In genomic region chr16:84834745-84835440, GRCm38 (mm10) we compare ENCODE assay signal across 8 mouse cellular contexts. TPM values are rescaled to one million over a fixed set of nuclear protein-coding genes. Genes with fewer than 3 reads are reported as not detected.
A peak's percentile ranks its signal among the peaks of the same experiment; 100 is the strongest.
DNase-seq lines count a peak whose midpoint lies in the region; ATAC-seq and TF ChIP-seq lines count a peak whose summit lies in the region.

Gene Gabpa (plus strand): TSS chr16:84834925.

- H3K36me3 ChIP-seq in CH12.LX (replicated peaks in 1 of 2; ENCODE audit: control insufficient read depth in 1 of 2, insufficient read depth in 1 of 2, low read length in 1 of 2) = peaks cover 29 to 57% of the 10 kb centered on the region in 2 experiments
- peaks cover 5% of the 10 kb centered on the region; the same call in 1 of the 2 replicates for H3K36me3 ChIP-seq in forebrain, embryonic 11.5 days (ENCODE audit: control insufficient read depth, insufficient read depth, low read length)
- H3K36me3 ChIP-seq in heart, embryonic 16.5 days (ENCODE audit: control insufficient read depth, insufficient read depth) = peaks cover 29% of the 10 kb centered on the region
- H3K36me3 ChIP-seq in liver, embryonic 15.5 days (replicated peaks) = peaks cover 40% of the 10 kb centered on the region
- peaks cover 16% of the 10 kb centered on the region for H3K36me3 ChIP-seq in neural tube, embryonic 12.5 days

- WGBS in forebrain, embryonic 11.5 days = under 1% methylated on average over 52 of the region's 52 CpGs
- WGBS in heart, embryonic 16.5 days = under 1% methylated on average over 52 of the region's 52 CpGs
- under 1% methylated on average over 52 of the region's 52 CpGs for WGBS in liver, embryonic 15.5 days (ENCODE audit: insufficient replicate concordance)
- under 1% methylated on average over 52 of the region's 52 CpGs for WGBS in neural tube, embryonic 12.5 days

- in situ Hi-C loops in CH12.LX (cut with MboI; ENCODE audit: low pct_ligation_motif_present, low pct_unique_long_range_greater_than_20kb, low sequenced_read_pairs) = loop anchor here (10.0 to 25.0 kb wide), 2 partner anchors 100 to 248 kb away; partner anchors contain the start of gene Mrpl39

- no peak for TF ChIP-seq EP300 in CH12.LX (IDR thresholded peaks at IDR 0.05; ENCODE audit: low read length)

- H3K27me3 ChIP-seq in CH12.LX (replicated peaks) = no peaks in the 10 kb centered on the region
- H3K27me3 ChIP-seq in forebrain, embryonic 11.5 days (ENCODE audit: control insufficient read depth, insufficient read depth, low read length) = no peaks in the 10 kb centered on the region
- no peaks in the 10 kb centered on the region for H3K27me3 ChIP-seq in heart, embryonic 16.5 days (ENCODE audit: control insufficient read depth, insufficient read depth, low read length)
- no peaks in the 10 kb centered on the region for H3K27me3 ChIP-seq in liver, embryonic 15.5 days
- no peaks in the 10 kb centered on the region for H3K27me3 ChIP-seq in neural tube, embryonic 12.5 days (replicated peaks)

- DNase-seq in CH12.LX (ENCODE audit: extremely low read depth) = peak; percentile 100
- DNase-seq in c-Kit-positive CD71-positive TER-119-negative erythroid progenitor cells, embryonic 14.5 days (ENCODE audit: low read depth) = peak; percentile 89
- DNase-seq in forebrain, embryonic 11.5 days (ENCODE audit: low spot score) = peak; percentile 94
- DNase-seq in kidney, postnatal 36 days = peak; percentile 95 to 96
- DNase-seq in telencephalon, adult 2 months (ENCODE audit: low read depth, low spot score) = peak; percentile 99

- peak; percentile 83 for TF ChIP-seq POLR2A in CH12.LX (IDR thresholded peaks at IDR 0.05; ENCODE audit: low read depth, low read length)

- H3K27ac ChIP-seq in CH12.LX (ENCODE audit: insufficient read depth, low read depth) = peak within 1 kb of the TSS; percentile 85
- peak within 1 kb of the TSS; percentile 95 for H3K27ac ChIP-seq in forebrain, embryonic 11.5 days (ENCODE audit: low read depth, low read length)
- peak within 1 kb of the TSS; percentile 100 for H3K27ac ChIP-seq in heart, embryonic 16.5 days (ENCODE audit: low read length)
- peak within 1 kb of the TSS; percentile 94 for H3K27ac ChIP-seq in liver, embryonic 15.5 days (replicated peaks)
- peak within 1 kb of the TSS; percentile 96 for H3K27ac ChIP-seq in neural tube, embryonic 12.5 days

- H3K4me3 ChIP-seq in CH12.LX (replicated peaks in 1 of 3; ENCODE audit: low read depth in 2 of 3, low read length in 2 of 3, poor library complexity in 1 of 3) = peak within 1 kb of the TSS; percentile 77 to 89 (median 87)
- H3K4me3 ChIP-seq in forebrain, embryonic 11.5 days (ENCODE audit: low read depth, low read length) = peak within 1 kb of the TSS; percentile 92
- H3K4me3 ChIP-seq in heart, embryonic 16.5 days (ENCODE audit: low read length) = peak within 1 kb of the TSS; percentile 99
- H3K4me3 ChIP-seq in liver, embryonic 15.5 days (replicated peaks) = peak within 1 kb of the TSS; percentile 97
- peak within 1 kb of the TSS; percentile 91 for H3K4me3 ChIP-seq in neural tube, embryonic 12.5 days

- no peak for TF ChIP-seq CTCF in CH12.LX (conservative IDR thresholded peaks at IDR 0.05 in 1 of 2, IDR thresholded peaks at IDR 0.05 in 1 of 2; ENCODE audit: low read depth in 2 of 2, low read length in 2 of 2)

- no peaks in the 10 kb centered on the region for H3K9me3 ChIP-seq in CH12.LX (replicated peaks; ENCODE audit: low read length)
- no peaks in the 10 kb centered on the region for H3K9me3 ChIP-seq in forebrain, embryonic 11.5 days (ENCODE audit: control insufficient read depth, low read length)
- H3K9me3 ChIP-seq in heart, embryonic 16.5 days (replicated peaks; ENCODE audit: control insufficient read depth, low read length) = no peaks in the 10 kb centered on the region
- H3K9me3 ChIP-seq in liver, embryonic 15.5 days (replicated peaks) = no peaks in the 10 kb centered on the region
- H3K9me3 ChIP-seq in neural tube, embryonic 12.5 days = no peaks in the 10 kb centered on the region

- H3K4me2 ChIP-seq in CH12.LX (ENCODE audit: insufficient read depth, low read depth, poor library complexity, severe bottlenecking) = peak within 1 kb of the TSS; percentile 76
- peak within 1 kb of the TSS; percentile 78 for H3K4me2 ChIP-seq in forebrain, embryonic 11.5 days (ENCODE audit: low read depth, low read length, severe bottlenecking)
- H3K4me2 ChIP-seq in heart, embryonic 16.5 days (ENCODE audit: low read depth, low read length) = peak within 1 kb of the TSS; percentile 89
- peak within 1 kb of the TSS; percentile 73 for H3K4me2 ChIP-seq in liver, embryonic 15.5 days
- H3K4me2 ChIP-seq in neural tube, embryonic 12.5 days (replicated peaks) = peak within 1 kb of the TSS; percentile 84

- H3K9ac ChIP-seq in CH12.LX (ENCODE audit: insufficient read depth, low read depth) = peak within 1 kb of the TSS; percentile 98
- H3K9ac ChIP-seq in forebrain, embryonic 11.5 days (ENCODE audit: low read length) = peak within 1 kb of the TSS; percentile 98
- peak within 1 kb of the TSS; percentile 100 for H3K9ac ChIP-seq in heart, embryonic 16.5 days (ENCODE audit: low read length)
- H3K9ac ChIP-seq in liver, embryonic 15.5 days = peak within 1 kb of the TSS; percentile 94
- peak within 1 kb of the TSS; percentile 98 for H3K9ac ChIP-seq in neural tube, embryonic 12.5 days

- no peak for TF ChIP-seq RAD21 in CH12.LX (IDR thresholded peaks at IDR 0.05; ENCODE audit: low read depth, low read length)

- peaks cover 65% of the 10 kb centered on the region for H3K79me2 ChIP-seq in CH12.LX (replicated peaks; ENCODE audit: control insufficient read depth, extremely low read depth, insufficient read depth, poor library complexity, severe bottlenecking)

- dilution Hi-C loops in CH12.LX (cut with MboI; ENCODE audit: extremely low pct_ligation_motif_present, extremely low pct_unique_long_range_greater_than_20kb, low sequenced_read_pairs) = no loop called here

- ATAC-seq in forebrain, embryonic 11.5 days (replicated peaks; ENCODE audit: low FRiP score) = peak; percentile 96
- ATAC-seq in heart, embryonic 16.5 days (replicated peaks; ENCODE audit: extremely low read depth, insufficient read depth, low FRiP score) = peak; percentile 91
- peak; percentile 90 for ATAC-seq in liver, embryonic 15.5 days (ENCODE audit: insufficient read depth)
- ATAC-seq in neural tube, embryonic 12.5 days (ENCODE audit: low FRiP score, low read depth) = peak; percentile 96

- H3K4me1 ChIP-seq in CH12.LX (ENCODE audit: control insufficient read depth in 1 of 2, insufficient read depth in 2 of 2) = peaks cover 8 to 46% of the 10 kb centered on the region in 2 experiments
- no peaks in the 10 kb centered on the region for H3K4me1 ChIP-seq in forebrain, embryonic 11.5 days (replicated peaks; ENCODE audit: control insufficient read depth, insufficient read depth, low read length)
- H3K4me1 ChIP-seq in heart, embryonic 16.5 days (ENCODE audit: control insufficient read depth, insufficient read depth, low read length) = peaks cover 34% of the 10 kb centered on the region
- peaks cover 23% of the 10 kb centered on the region for H3K4me1 ChIP-seq in liver, embryonic 15.5 days (replicated peaks)
- H3K4me1 ChIP-seq in neural tube, embryonic 12.5 days = peaks cover 20% of the 10 kb centered on the region; the same call in 1 of the 2 replicates

TF ChIP-seq in CH12.LX, 34 proteins besides CTCF, POLR2A, EP300 and RAD21 (continues in another document):
- TF ChIP-seq MAX (IDR thresholded peaks at IDR 0.05; ENCODE audit: low read length) (peak; percentile 90), USF1 (IDR thresholded peaks at IDR 0.05; ENCODE audit: low read depth, low read length) (no peak), HCFC1 (IDR thresholded peaks at IDR 0.05; ENCODE audit: low read depth, low read length) (peak; percentile 90), ZMIZ1 (IDR thresholded peaks at IDR 0.05; ENCODE audit: low read depth, low read length) (peak; percentile 79), ZC3H11A (IDR thresholded peaks at IDR 0.05; ENCODE audit: low read depth, low read length) (no peak), CHD2 (IDR thresholded peaks at IDR 0.05; ENCODE audit: low read length) (peak; percentile 94), MAFK (IDR thresholded peaks at IDR 0.05; ENCODE audit: insufficient replicate concordance, low read length) (no peak), SIN3A (IDR thresholded peaks at IDR 0.05; ENCODE audit: low read length) (peak; percentile 86; the same call in 1 of the 2 replicates), ZKSCAN1 (IDR thresholded peaks at IDR 0.05; ENCODE audit: borderline replicate concordance, low read depth, low read length) (no peak), ELF1 (IDR thresholded peaks at IDR 0.05; ENCODE audit: low read depth, low read length) (peak; percentile 98), ETS1 (conservative IDR thresholded peaks at IDR 0.05; ENCODE audit: low read depth, low read length) (peak; percentile 35), NELFE (IDR thresholded peaks at IDR 0.05; ENCODE audit: low read depth, low read length) (peak; percentile 85), BHLHE40 (IDR thresholded peaks at IDR 0.05; ENCODE audit: low read depth, low read length) (peak; percentile 26; the same call in 1 of the 2 replicates), IRF4 (IDR thresholded peaks at IDR 0.05; ENCODE audit: low read depth, low read length) (peak; percentile 37; the same call in 1 of the 2 replicates), PAX5 (IDR thresholded peaks at IDR 0.05; ENCODE audit: low read length) (no peak), UBTF (IDR thresholded peaks at IDR 0.05; ENCODE audit: low read depth, low read length) (no peak), RCOR1 (conservative IDR thresholded peaks at IDR 0.05; ENCODE audit: low read depth, low read length) (peak; percentile 78; the same call in 1 of the 2 replicates), TBP (conservative IDR thresholded peaks at IDR 0.05; ENCODE audit: low read depth, low read length) (peak; percentile 81), CHD1 (IDR thresholded peaks at IDR 0.05; ENCODE audit: low read depth, low read length) (no peak), USF2 (conservative IDR thresholded peaks at IDR 0.05; ENCODE audit: low read depth, low read length) (no peak; the same call in 1 of the 2 replicates), GABPA (IDR thresholded peaks at IDR 0.05; ENCODE audit: insufficient replicate concordance, low read depth, low read length) (peak; percentile 48; the same call in 1 of the 2 replicates), MAZ (IDR thresholded peaks at IDR 0.05; ENCODE audit: low read depth, low read length) (peak; percentile 89)

RNA-seq across cellular contexts. Expression of gene Gabpa, which starts in this region (rescaled TPM):
- total RNA-seq in CH12.LX (2012; rRNA removed) (44.3 and 50.2 TPM in 2 replicates), CH12.LX (2014; rRNA removed) (77.0 and 82.8 TPM in 2 replicates)
- 82.8 and 85.2 TPM in 2 replicates for polyA plus RNA-seq in CH12.LX (2012; ENCODE audit: insufficient read length, low read depth)
- polyA plus RNA-seq in forebrain, embryonic 11.5 days (2014; fragmentation: Nextera tagmentation; extraction: Ambion mirVana) = 45.7 and 46.3 TPM in 2 replicates
- 33.5 and 35.7 TPM in 2 replicates for polyA plus RNA-seq in heart, embryonic 16.5 days (2015; fragmentation: Nextera tagmentation; extraction: Ambion mirVana)
- polyA plus RNA-seq in liver, embryonic 15.5 days (2015; fragmentation: Nextera tagmentation; extraction: Ambion mirVana) = 15.2 and 15.7 TPM in 2 replicates
- polyA plus RNA-seq in neural tube, embryonic 12.5 days (2016; fragmentation: Nextera tagmentation; extraction: Ambion mirVana) = 30.8 and 32.8 TPM in 2 replicates

Comparison
In these comparisons a context has a peak if more than half of its experiments do, and no peak if none do; other contexts are left out.
1. Peak in every context shown above with its lines: DNase-seq, ATAC-seq, H3K4me3 ChIP-seq and H3K27ac ChIP-seq.